Mouse (Mus musculus): ENCODE data around the gene Tet2. TPM values are rescaled to one million over a fixed set of nuclear protein-coding genes. Genes with fewer than 3 reads are reported as not detected.

Tet2 gene
- polyA plus RNA-seq, 1 experiment from 2014 or later: 10.7 TPM

GRCm38 (mm10) chr3:133453896-133454295, 91.0 kb downstream of the Tet2 start:
- Histone ChIP-seq H3K36me3 (ENCODE audit: control insufficient read depth, insufficient read depth, low read length) (no peaks in the 10 kb centered on the region), H3K4me1 (ENCODE audit: control insufficient read depth, insufficient read depth, low read length) (no peaks in the 10 kb centered on the region), H3K27me3 (replicated peaks; ENCODE audit: control insufficient read depth, insufficient read depth, low read length) (no peaks in the 10 kb centered on the region), H3K4me2 (ENCODE audit: low read depth, low read length) (no peak overlapping the region), H3K9me3 (ENCODE audit: control insufficient read depth, low read length) (no peaks in the 10 kb centered on the region), H3K27ac (ENCODE audit: low read length) (no peak overlapping the region), H3K4me3 (ENCODE audit: low read length) (no peak overlapping the region), H3K9ac (ENCODE audit: low read depth, low read length) (no peak overlapping the region)
- ATAC-seq: no peak
- 81% methylated on average over 8 of the region's 8 CpGs for WGBS

- Histone ChIP-seq H3K4me1 (ENCODE audit: control insufficient read depth, insufficient read depth, low read length) (no peaks in the 10 kb centered on the region), H3K27me3 (replicated peaks; ENCODE audit: control insufficient read depth, insufficient read depth, low read length) (no peaks in the 10 kb centered on the region), H3K4me3 (ENCODE audit: low read length) (no peak overlapping the region), H3K27ac (ENCODE audit: low read length) (no peak overlapping the region), H3K4me2 (ENCODE audit: low read depth, low read length) (no peak overlapping the region), H3K36me3 (ENCODE audit: control insufficient read depth, insufficient read depth, low read length) (no peaks in the 10 kb centered on the region), H3K9ac (ENCODE audit: low read depth, low read length) (no peak overlapping the region), H3K9me3 (ENCODE audit: control insufficient read depth, low read length) (no peaks in the 10 kb centered on the region)
- ATAC-seq: no peak
- WGBS: 92% methylated on average over 6 of the region's 6 CpGs
Measured at GRCm38 (mm10) chr3:133436919-133437320, 108.0 kb downstream of the Tet2 start.

GRCm38 (mm10) chr3:133436279-133436860, 108.6 kb downstream of the Tet2 start:
- Histone ChIP-seq H3K4me3 (ENCODE audit: low read length) (no peak overlapping the region), H3K4me2 (ENCODE audit: low read depth, low read length) (no peak overlapping the region), H3K9ac (ENCODE audit: low read depth, low read length) (no peak overlapping the region), H3K4me1 (ENCODE audit: control insufficient read depth, insufficient read depth, low read length) (no peaks in the 10 kb centered on the region), H3K36me3 (ENCODE audit: control insufficient read depth, insufficient read depth, low read length) (no peaks in the 10 kb centered on the region), H3K27ac (ENCODE audit: low read length) (no peak overlapping the region), H3K27me3 (replicated peaks; ENCODE audit: control insufficient read depth, insufficient read depth, low read length) (no peaks in the 10 kb centered on the region), H3K9me3 (ENCODE audit: control insufficient read depth, low read length) (no peaks in the 10 kb centered on the region)
- ATAC-seq: no peak
- WGBS: 87% methylated on average over 4 of the region's 4 CpGs

GRCm38 (mm10) chr3:133435774-133436148, 109.2 kb downstream of the Tet2 start:
- Histone ChIP-seq H3K27ac (ENCODE audit: low read length) (no peak overlapping the region), H3K27me3 (replicated peaks; ENCODE audit: control insufficient read depth, insufficient read depth, low read length) (no peaks in the 10 kb centered on the region), H3K36me3 (ENCODE audit: control insufficient read depth, insufficient read depth, low read length) (no peaks in the 10 kb centered on the region), H3K4me1 (ENCODE audit: control insufficient read depth, insufficient read depth, low read length) (no peaks in the 10 kb centered on the region), H3K9ac (ENCODE audit: low read depth, low read length) (no peak overlapping the region), H3K4me3 (ENCODE audit: low read length) (no peak overlapping the region), H3K4me2 (ENCODE audit: low read depth, low read length) (no peak overlapping the region), H3K9me3 (ENCODE audit: control insufficient read depth, low read length) (no peaks in the 10 kb centered on the region)
- WGBS: 86% methylated on average over 1 of the region's 1 CpGs
- ATAC-seq: no peak

GRCm38 (mm10) chr3:133435141-133435773, 109.7 kb downstream of the Tet2 start:
- no peak overlapping the region for H3K9ac ChIP-seq (ENCODE audit: low read depth, low read length)
- no peaks in the 10 kb centered on the region for H3K9me3 ChIP-seq (ENCODE audit: control insufficient read depth, low read length)
- no peak overlapping the region for H3K4me3 ChIP-seq (ENCODE audit: low read length)
- no peaks in the 10 kb centered on the region for H3K4me1 ChIP-seq (ENCODE audit: control insufficient read depth, insufficient read depth, low read length)
- no peak overlapping the region for H3K4me2 ChIP-seq (ENCODE audit: low read depth, low read length)
- no peaks in the 10 kb centered on the region for H3K36me3 ChIP-seq (ENCODE audit: control insufficient read depth, insufficient read depth, low read length)
- ATAC-seq: no peak
- no peaks in the 10 kb centered on the region for H3K27me3 ChIP-seq (replicated peaks; ENCODE audit: control insufficient read depth, insufficient read depth, low read length)
- WGBS: 88% methylated on average over 6 of the region's 6 CpGs
- H3K27ac ChIP-seq (ENCODE audit: low read length): no peak overlapping the region

GRCm38 (mm10) chr3:133429394-133430173, 115.4 kb downstream of the Tet2 start:
- no peaks in the 10 kb centered on the region for H3K4me1 ChIP-seq (ENCODE audit: control insufficient read depth, insufficient read depth, low read length)
- H3K4me3 ChIP-seq (ENCODE audit: low read length): no peak overlapping the region
- H3K27me3 ChIP-seq (replicated peaks; ENCODE audit: control insufficient read depth, insufficient read depth, low read length): no peaks in the 10 kb centered on the region
- no peak overlapping the region for H3K27ac ChIP-seq (ENCODE audit: low read length)
- H3K9me3 ChIP-seq (ENCODE audit: control insufficient read depth, low read length): no peaks in the 10 kb centered on the region
- no peak for ATAC-seq
- no peaks in the 10 kb centered on the region for H3K36me3 ChIP-seq (ENCODE audit: control insufficient read depth, insufficient read depth, low read length)
- WGBS: 64% methylated on average over 4 of the region's 4 CpGs
- H3K9ac ChIP-seq (ENCODE audit: low read depth, low read length): no peak overlapping the region
- H3K4me2 ChIP-seq (ENCODE audit: low read depth, low read length): no peak overlapping the region

- no peaks in the 10 kb centered on the region for H3K4me1 ChIP-seq (ENCODE audit: control insufficient read depth, insufficient read depth, low read length)
- 71% methylated on average over 4 of the region's 4 CpGs for WGBS
- no peak overlapping the region for H3K27ac ChIP-seq (ENCODE audit: low read length)
- H3K9me3 ChIP-seq (ENCODE audit: control insufficient read depth, low read length): no peaks in the 10 kb centered on the region
- no peak overlapping the region for H3K9ac ChIP-seq (ENCODE audit: low read depth, low read length)
- H3K4me3 ChIP-seq (ENCODE audit: low read length): no peak overlapping the region
- no peaks in the 10 kb centered on the region for H3K27me3 ChIP-seq (replicated peaks; ENCODE audit: control insufficient read depth, insufficient read depth, low read length)
- H3K4me2 ChIP-seq (ENCODE audit: low read depth, low read length): no peak overlapping the region
- no peak for ATAC-seq
- H3K36me3 ChIP-seq (ENCODE audit: control insufficient read depth, insufficient read depth, low read length): no peaks in the 10 kb centered on the region
Measured at GRCm38 (mm10) chr3:133428003-133428402, 116.9 kb downstream of the Tet2 start.

GRCm38 (mm10) chr3:133423073-133423472, 121.9 kb downstream of the Tet2 start:
- Histone ChIP-seq H3K9me3 (ENCODE audit: control insufficient read depth, low read length) (no peaks in the 10 kb centered on the region), H3K4me2 (ENCODE audit: low read depth, low read length) (no peak overlapping the region), H3K4me3 (ENCODE audit: low read length) (no peak overlapping the region), H3K27ac (ENCODE audit: low read length) (no peak overlapping the region), H3K4me1 (ENCODE audit: control insufficient read depth, insufficient read depth, low read length) (no peaks in the 10 kb centered on the region), H3K27me3 (replicated peaks; ENCODE audit: control insufficient read depth, insufficient read depth, low read length) (no peaks in the 10 kb centered on the region), H3K36me3 (ENCODE audit: control insufficient read depth, insufficient read depth, low read length) (no peaks in the 10 kb centered on the region), H3K9ac (ENCODE audit: low read depth, low read length) (no peak overlapping the region)
- no peak for ATAC-seq

GRCm38 (mm10) chr3:133414747-133415146, 130.2 kb downstream of the Tet2 start:
- no peaks in the 10 kb centered on the region for H3K4me1 ChIP-seq (ENCODE audit: control insufficient read depth, insufficient read depth, low read length)
- ATAC-seq: no peak
- 91% methylated on average over 4 of the region's 4 CpGs for WGBS
- no peak overlapping the region for H3K9ac ChIP-seq (ENCODE audit: low read depth, low read length)
- no peaks in the 10 kb centered on the region for H3K36me3 ChIP-seq (ENCODE audit: control insufficient read depth, insufficient read depth, low read length)
- no peak overlapping the region for H3K4me3 ChIP-seq (ENCODE audit: low read length)
- H3K4me2 ChIP-seq (ENCODE audit: low read depth, low read length): no peak overlapping the region
- no peak overlapping the region for H3K27ac ChIP-seq (ENCODE audit: low read length)
- no peaks in the 10 kb centered on the region for H3K9me3 ChIP-seq (ENCODE audit: control insufficient read depth, low read length)
- no peaks in the 10 kb centered on the region for H3K27me3 ChIP-seq (replicated peaks; ENCODE audit: control insufficient read depth, insufficient read depth, low read length)

Measured in intestine, embryonic 16.5 days (tissue).